Mouse (Mus musculus) T-cell, adult 2 months (primary cell): ENCODE data around the gene Ptdss2.
A peak's percentile ranks its signal among the peaks of the same experiment; 100 is the strongest.

Experiments
- DNase-seq: peaks from one replicate; pipeline ENCODE4 v3.0.0; 2022; ENCODE audit warnings: low spot score

The Ptdss2 gene

GRCm38 (mm10) chr7:141122245-141122644 is at the start of gene Ptdss2:
Gene Ptdss2 (plus strand): TSS chr7:141122382.
- DNase-seq = no peak

GRCm38 (mm10) chr7:141073782-141074181 is 48.4 kb upstream of the Ptdss2 start:
- DNase-seq = no peak

- no peak for DNase-seq
Measured at GRCm38 (mm10) chr7:141077841-141078240, 44.3 kb upstream of the Ptdss2 start, which contains the start of gene Pkp3. Gene Pkp3 (plus strand): TSS chr7:141078218.

- no peak for DNase-seq
Measured at GRCm38 (mm10) chr7:141078876-141079275, 43.3 kb upstream of the Ptdss2 start.

GRCm38 (mm10) chr7:141079481-141080449 is 42.4 kb upstream of the Ptdss2 start:
- no peak for DNase-seq

GRCm38 (mm10) chr7:141087894-141088293 is 34.3 kb upstream of the Ptdss2 start:
- DNase-seq = peak; percentile 44

- DNase-seq = peak; percentile 29
Measured at GRCm38 (mm10) chr7:141088473-141088872, 33.7 kb upstream of the Ptdss2 start.

- DNase-seq = no peak
Measured at GRCm38 (mm10) chr7:141090228-141090627, 32.0 kb upstream of the Ptdss2 start.

- peak; percentile 83 for DNase-seq
Measured at GRCm38 (mm10) chr7:141092051-141092735, 30.0 kb upstream of the Ptdss2 start.

- no peak for DNase-seq
Measured at GRCm38 (mm10) chr7:141093950-141094349, 28.2 kb upstream of the Ptdss2 start.

GRCm38 (mm10) chr7:141094487-141095205 is 27.5 kb upstream of the Ptdss2 start:
- DNase-seq = no peak

GRCm38 (mm10) chr7:141096021-141096420 is 26.2 kb upstream of the Ptdss2 start:
- peak; percentile 48 for DNase-seq

- peak; percentile 94 for DNase-seq
Measured at GRCm38 (mm10) chr7:141096649-141097056, 25.5 kb upstream of the Ptdss2 start.

- no peak for DNase-seq
Measured at GRCm38 (mm10) chr7:141097177-141097576, 25.0 kb upstream of the Ptdss2 start.

- peak; percentile 77 for DNase-seq
Measured at GRCm38 (mm10) chr7:141099911-141100691, 22.1 kb upstream of the Ptdss2 start, which contains the start of gene Sigirr. Gene Sigirr (minus strand): TSS chr7:141100572.

GRCm38 (mm10) chr7:141103161-141103560 is 19.0 kb upstream of the Ptdss2 start:
- DNase-seq = no peak

GRCm38 (mm10) chr7:141115874-141116273 is 6.3 kb upstream of the Ptdss2 start:
- no peak for DNase-seq

- DNase-seq = no peak
Measured at GRCm38 (mm10) chr7:141117636-141118035, 4.5 kb upstream of the Ptdss2 start, which contains the start of gene Ano9. Gene Ano9 (minus strand): TSS chr7:141117806.

GRCm38 (mm10) chr7:141119487-141119886 is 2.7 kb upstream of the Ptdss2 start:
- no peak for DNase-seq

- DNase-seq = no peak
Measured at GRCm38 (mm10) chr7:141120605-141121004, 1.6 kb upstream of the Ptdss2 start.

GRCm38 (mm10) chr7:141121051-141121531 is 1.1 kb upstream of the Ptdss2 start:
- no peak for DNase-seq
